Mouse (Mus musculus): ENCODE measurements around the gene Cyp17a1.

The Cyp17a1 gene

DNA sequence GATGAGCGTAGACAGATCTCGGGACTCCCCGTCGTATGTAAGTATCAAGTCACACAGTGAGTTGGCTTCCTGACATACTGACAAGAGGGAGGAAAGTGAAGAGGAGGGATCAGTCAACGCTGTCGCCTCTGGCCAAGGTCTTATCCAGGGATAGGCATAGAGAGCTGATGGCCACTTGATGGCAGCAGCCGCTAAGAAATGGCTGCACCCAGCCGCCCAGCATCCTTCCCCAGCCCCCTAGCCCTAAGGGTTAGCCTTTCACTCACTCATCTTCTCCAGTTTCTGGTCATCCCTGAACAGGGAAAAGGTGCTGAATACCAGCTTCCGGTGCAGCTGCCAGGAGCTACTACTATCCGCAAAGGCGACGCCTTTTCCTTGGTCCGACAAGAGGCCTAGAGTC lies 2.3 kb downstream of the Cyp17a1 start:
- no peak for DNase-seq (ENCODE audit: low read depth, low spot score)

DNA sequence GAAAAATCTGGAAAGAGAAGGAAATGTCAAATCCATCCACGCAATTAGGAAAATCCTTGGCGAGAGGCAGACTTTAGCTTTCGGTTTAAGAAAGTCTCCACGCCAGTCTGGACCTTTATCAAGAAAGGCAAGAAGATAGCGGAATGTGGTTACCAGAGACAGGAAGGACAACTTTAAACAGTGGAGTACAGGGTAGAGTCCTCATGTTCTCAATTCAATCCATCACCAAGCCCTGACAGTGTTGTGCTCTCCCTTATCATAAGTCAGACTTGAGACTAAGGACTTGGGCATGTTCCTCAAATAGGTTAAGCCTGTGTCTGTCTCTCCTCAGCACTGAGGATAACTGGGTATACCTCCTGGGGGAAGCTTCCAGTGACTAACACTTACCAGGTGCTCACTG lies 3.2 kb downstream of the Cyp17a1 start:
- no peak for DNase-seq (ENCODE audit: low read depth, low spot score)

DNA sequence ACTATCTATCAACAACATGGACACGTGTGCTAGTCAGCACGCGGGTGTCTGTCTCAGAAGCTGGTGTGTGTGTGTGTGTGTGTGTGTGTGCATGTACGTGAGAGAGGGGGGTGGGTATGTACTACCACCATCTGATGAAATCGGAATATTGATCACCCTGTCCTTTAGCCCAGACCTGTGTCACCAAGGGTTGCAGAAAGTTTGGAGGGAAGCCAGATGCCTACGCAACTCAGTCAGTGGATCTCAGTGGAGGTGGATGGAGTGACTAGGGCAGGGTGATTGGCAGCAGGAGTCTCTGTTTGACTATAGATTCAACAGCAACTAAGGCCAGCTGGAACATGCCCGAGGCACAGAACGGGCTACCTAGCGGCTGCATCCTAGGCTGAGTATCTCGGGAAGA lies 4.7 kb downstream of the Cyp17a1 start:
- no peak for DNase-seq (ENCODE audit: low read depth, low spot score)

DNA sequence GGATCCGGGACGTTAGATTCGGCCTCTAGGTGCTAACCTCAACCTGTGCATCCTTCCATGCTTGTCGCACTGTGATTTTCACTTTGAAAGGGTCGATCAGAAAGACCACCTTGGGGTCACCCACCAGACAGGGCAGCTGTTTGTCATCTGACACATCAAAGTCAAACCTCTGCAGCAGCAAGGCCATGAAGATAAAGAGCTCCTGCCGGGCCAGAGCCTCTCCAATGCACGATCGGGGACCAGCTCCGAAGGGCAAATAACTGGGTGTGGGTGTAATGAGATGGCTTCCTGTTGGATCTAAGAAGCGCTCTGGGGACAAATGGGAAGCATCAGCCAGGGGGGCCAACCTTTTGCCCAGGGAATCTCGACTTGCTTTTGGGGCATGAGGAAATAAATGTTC lies 5.7 kb downstream of the Cyp17a1 start:
- no peak for DNase-seq (ENCODE audit: low read depth, low spot score)

DNA sequence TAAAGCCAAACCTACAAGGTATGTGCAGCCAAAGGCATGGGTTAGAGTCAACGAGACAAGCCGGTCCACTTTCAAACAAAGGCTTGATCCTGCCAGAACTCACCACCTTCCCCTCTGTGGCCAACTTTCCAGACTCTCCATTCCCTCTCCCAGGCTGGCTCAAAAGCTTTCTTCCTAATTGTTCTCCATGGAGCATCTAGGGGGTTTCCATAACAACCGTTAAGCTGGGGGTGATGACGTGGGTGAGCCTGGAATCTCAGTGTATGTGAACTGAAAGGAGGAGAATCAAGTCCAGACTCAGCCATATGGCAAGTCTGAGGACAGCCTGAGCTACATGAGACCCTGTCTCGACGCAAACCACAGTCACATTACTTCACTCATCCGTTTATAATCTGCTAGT lies 7.5 kb downstream of the Cyp17a1 start:
- no peak for DNase-seq (ENCODE audit: low read depth, low spot score)

DNA sequence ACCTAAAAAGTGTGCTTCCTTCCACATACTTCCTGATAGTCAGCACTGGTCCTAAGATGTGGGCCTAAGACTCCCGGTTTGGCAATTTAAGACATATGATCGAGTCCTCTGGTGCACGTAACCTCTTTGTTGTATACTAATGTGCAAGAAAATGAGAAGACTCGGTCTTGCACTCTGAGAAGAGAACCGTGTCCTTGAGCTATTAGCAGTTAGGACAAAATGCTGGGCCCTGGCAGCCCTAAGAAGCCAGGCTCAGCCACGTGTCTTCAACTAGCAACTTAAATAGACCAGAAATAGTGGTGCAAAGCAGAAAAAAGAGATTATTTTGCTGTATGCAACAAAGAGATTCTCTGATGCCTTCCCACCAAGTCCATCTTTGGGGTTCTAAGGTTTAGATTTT lies 10.2 kb downstream of the Cyp17a1 start:
- no peak for DNase-seq (ENCODE audit: low read depth, low spot score)

DNA sequence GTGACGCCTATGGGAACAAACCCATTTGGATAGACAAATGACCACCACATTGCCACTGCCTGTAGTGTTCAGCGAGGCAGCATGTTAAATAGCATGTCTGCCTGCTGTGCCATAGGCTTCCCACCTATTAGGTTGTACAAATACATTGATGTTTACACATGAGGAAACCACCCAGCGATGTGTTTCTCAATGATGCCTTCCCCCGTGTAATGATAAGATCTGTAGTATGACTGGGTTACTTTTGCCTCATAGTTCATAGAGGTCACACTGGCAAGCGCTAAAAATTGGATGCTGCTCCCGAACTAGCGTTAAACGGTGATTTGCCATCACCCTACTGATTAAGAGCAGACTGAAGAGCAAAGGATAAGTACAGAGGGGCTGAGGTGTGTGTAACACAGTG lies 10.8 kb downstream of the Cyp17a1 start:
- DNase-seq (ENCODE audit: low read depth, low spot score): no peak

DNA sequence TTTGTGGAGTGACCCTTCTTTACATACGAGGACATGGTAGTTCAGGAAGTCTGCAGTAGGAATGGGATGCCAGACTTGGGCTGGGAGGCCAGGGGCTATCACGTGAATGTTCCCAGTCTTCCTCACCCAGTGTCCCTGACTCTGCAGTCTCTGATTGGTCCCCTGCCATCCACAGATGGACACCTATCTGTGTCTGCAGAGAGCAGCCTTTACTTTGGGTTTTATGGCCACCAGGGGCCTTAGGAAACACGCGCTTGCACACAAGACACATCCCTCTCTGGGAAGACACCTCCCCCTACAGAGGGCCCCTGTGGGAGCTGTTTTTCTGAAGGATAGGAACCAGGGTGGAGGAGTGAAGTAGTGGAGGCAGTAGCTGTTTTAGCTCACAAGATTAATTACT lies 11.5 kb downstream of the Cyp17a1 start:
- DNase-seq (ENCODE audit: low read depth, low spot score): no peak

DNA sequence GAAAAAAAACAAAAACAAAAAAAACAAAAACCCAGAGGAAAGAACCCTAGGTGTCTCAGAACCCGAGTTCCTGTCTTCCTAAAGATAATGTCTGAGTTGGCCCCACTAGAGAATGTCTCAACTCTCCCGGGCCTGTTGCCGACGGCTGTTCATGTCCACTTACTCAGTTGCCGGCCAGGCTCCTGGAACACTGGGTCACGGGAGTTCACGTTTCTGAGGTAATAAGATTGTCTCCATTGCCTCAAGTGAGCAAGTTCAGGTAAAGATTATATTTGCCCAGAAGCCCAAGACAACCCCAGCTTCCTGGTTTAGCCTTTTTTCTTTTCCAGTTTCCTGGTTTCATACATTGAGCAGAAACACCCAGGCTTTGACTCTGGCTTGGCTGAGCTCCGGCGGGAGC lies 14.1 kb downstream of the Cyp17a1 start:
- DNase-seq (ENCODE audit: low read depth, low spot score): no peak

DNA sequence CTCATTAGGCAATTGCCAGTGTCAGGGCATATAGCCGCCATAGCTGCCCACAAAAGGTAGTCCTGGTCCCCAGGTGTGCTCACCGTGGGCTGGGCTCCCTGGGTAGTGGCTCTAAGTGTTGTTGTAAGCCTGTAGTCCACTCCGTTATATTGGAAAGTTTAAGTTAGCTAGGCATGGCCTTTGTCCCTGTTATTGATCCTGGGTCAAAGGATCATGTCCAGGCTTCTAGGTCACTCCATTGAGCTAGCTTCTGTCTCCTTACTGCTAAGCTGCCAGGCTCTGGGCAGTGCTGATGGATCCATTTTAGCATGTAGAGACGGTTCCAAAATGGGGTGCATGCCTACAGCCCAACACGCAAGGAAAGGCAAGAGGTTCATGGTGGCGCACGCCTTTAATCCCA lies 14.6 kb downstream of the Cyp17a1 start:
- DNase-seq (ENCODE audit: low read depth, low spot score): no peak

DNA sequence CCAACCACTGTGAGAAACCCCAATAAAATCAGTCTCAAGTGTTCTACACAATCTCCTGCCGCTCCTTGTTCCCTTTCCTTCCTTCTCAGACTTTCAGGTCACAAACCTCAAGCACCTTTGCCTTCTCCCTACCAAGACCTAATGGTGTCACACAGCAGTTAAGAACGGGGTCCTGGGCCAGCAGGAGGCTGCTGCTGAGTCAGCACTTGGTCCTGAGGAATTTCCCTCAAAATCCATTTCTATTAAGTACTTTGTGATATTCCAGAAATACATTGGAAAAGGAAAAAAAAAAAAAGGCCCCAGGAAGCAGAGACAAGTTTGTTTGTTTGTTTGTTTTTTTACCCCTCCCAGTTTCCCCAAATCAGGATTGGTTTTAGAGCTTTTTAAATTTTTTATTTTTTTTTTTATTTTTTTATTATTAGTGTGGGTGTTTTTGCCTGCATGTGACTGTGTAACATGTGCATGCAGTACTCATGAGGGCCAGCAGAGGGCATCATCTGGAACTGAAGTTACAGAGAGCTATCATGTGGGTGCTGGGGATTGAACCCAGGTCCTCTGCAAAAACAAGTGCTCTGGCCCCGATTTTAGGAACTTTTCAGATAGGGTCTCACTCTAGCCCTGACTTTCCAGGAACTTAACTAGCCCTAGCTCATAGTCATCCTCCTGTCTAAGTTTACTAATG lies 15.5 kb downstream of the Cyp17a1 start:
- no peak for DNase-seq (ENCODE audit: low read depth, low spot score)

DNA sequence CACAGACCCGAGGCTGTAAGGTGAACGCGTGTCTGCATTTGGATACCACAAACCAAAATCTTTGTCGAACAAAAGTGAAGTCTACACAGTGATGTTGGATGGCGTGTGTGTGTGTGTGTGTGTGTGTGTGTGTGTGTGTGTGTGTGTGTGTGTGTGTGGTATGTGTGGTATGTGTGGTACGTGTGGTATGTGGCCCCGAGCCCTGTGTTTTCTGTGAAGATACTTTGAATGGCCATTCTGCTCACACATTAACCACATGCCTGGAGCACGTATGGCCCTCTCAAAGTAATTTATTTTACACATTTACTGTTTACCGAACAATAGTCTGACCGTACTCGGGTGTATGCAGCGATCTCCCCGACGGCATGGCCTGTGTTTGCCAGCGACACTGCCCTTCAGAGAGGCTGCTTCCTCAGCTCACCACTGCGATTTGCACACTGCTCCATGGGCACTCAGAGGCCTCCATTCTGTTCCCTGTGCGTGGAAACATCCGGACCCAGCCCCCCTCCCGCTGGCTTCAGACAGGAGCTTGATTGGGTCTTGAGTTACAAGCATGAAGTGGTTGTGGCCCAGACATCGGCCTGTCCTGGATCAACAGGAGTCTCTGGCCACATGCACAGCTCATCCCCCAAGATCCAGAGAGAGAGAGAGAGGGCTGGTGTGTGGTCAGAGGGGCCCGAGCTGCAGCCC lies 16.7 kb downstream of the Cyp17a1 start:
- no peak for DNase-seq (ENCODE audit: low read depth, low spot score)

DNA sequence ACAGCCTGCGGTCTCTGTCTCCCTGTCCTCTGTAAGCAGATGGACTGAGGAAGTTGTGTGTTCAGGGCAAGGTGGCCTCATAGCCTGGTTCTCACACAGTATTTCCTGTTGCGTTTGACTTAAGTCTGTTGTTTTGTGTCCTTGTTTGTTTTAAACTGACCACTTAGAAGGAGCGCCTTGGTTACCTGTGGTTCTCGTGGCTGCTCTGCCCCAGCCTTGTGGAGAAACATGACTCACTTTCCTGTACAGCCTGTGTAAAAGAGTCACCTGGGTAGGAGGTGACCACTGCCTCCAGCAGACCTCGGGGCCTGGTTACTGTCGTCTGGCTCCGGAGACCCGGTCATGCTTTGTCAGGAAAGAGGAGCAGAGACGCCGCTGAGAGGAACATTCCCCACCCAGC lies 17.3 kb downstream of the Cyp17a1 start:
- no peak for DNase-seq (ENCODE audit: low read depth, low spot score)

DNA sequence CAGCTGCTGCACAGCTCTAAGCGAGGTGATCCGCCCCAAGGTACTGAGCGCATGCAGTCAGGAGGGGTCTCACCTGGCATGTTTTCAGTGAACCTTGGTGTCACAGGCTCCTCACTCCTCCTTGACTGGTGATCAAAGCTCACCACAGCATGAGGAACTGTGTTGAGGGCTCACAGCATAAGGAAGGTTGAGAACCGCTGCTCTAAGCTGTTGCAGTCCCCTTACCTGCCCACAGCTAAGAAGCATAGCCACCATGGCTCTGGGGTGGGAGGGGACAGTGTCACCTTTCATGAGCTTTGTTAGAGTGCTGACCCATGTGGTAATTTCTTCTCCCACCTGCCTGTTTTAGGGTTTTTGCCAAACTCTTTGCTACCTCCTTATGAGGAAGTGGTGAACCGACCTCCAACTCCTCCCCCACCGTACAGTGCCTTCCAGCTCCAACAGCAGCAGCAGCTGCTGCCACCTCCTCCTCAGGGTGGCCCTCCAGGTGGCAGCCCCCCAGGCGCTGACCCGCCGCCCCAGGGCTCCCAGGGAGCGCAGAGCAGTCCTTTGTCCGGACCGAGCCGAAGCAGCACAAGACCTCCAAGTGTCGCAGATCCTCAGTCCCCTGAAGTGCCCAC lies 19.2 kb downstream of the Cyp17a1 start:
- no peak for DNase-seq (ENCODE audit: low read depth, low spot score)

DNA sequence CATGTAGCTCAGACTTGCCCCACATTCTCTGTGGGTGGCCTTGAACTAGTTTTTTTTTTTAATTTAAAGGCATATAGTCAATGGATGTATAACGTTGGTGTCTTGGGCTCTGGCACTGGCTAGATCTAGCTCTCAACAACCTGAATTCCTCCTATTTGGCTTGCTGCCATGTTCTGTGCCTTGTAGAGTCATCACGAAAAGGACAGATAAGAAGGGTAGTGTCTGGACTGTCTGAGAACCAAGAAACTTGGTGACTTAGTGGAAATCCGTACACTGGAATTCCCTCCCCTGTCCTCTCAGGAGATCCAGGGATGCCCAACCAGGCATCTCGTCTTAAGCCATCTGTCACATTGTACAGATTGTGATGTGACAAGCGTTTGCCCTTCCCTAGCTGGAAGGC lies 19.8 kb downstream of the Cyp17a1 start:
- no peak for DNase-seq (ENCODE audit: low read depth, low spot score)

DNA sequence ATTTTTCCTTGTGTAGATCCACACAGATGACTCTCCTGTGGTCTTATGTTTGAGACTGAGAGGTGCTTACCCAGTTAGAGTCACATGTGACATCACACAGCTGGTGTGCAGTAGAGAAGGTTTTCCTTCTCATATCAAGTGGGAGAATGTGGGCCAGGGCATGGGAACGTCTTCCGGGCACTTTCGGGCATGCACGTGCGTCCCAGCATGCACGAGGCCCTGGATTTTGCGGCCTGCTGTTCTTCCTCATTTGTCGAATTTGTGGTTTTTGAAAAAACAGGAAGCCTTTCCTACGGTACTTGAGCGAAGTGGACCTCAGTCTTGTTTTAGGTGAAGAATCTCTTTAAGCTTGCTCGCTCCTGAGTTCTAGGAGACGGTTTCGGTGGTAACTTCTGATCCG lies 24.4 kb downstream of the Cyp17a1 start:
- no peak for DNase-seq (ENCODE audit: low read depth, low spot score)

DNA sequence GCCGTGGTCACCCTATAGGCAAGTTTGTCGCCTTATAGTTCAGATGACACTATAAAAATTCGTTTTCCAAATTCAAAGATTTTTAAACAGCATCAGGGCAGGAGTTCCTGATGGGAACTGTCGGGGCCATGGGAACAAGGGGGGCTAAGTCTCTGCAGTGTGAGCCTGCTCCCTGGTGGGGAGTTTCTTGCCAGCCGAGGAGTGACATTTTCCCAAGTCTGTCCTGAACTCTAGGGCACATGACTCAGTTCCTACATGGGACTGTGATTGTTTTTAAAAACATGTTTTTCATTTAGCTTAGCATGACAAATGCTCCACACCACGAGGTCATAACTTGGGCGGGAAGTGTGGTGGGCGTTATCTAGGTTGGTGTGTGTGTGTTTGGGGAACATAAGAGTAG lies 25.1 kb downstream of the Cyp17a1 start:
- no peak for DNase-seq (ENCODE audit: low read depth, low spot score)

DNA sequence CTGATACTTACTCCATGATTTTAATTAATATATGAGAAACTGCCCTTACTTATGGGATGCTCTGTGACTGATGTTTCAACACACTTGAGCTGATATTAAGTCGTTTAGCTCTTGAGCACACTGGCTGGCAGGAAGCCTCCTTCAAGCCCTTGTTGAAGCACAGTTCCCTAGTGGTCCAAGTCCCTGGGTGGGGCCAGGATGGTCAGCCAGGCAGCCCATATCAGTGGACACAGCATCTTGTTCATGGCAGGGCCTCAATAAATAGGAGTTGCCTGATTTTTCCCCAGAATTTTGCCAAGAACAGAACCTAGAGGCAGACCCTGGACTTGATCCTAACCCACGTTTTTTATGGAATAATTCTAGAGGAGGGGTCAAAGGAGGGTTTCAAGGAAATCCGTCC lies 25.7 kb downstream of the Cyp17a1 start:
- DNase-seq (ENCODE audit: low read depth, low spot score): no peak

DNA sequence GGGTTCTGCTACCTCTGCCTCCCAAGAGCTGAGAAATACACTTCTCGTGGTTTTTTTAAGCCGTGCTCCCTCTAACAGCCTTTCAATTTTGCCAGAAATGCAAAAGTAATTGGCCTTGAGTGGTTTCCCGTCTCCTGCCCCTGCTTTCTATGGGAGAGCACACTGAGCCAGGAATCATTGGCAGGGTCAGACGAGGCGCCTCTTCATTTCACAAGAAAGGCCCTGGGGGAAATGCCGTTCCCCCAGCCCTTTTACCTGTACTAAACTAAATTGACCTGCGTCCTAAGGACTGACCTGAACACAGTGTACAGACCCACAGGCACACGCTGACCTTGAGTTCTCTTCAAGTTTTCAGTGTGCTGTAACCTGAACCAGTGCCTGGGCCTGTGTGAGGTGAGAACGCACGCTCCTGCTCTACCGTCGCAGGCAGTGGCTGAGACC lies 26.9 kb downstream of the Cyp17a1 start:
- DNase-seq (ENCODE audit: low read depth, low spot score): peak; percentile 84

DNA sequence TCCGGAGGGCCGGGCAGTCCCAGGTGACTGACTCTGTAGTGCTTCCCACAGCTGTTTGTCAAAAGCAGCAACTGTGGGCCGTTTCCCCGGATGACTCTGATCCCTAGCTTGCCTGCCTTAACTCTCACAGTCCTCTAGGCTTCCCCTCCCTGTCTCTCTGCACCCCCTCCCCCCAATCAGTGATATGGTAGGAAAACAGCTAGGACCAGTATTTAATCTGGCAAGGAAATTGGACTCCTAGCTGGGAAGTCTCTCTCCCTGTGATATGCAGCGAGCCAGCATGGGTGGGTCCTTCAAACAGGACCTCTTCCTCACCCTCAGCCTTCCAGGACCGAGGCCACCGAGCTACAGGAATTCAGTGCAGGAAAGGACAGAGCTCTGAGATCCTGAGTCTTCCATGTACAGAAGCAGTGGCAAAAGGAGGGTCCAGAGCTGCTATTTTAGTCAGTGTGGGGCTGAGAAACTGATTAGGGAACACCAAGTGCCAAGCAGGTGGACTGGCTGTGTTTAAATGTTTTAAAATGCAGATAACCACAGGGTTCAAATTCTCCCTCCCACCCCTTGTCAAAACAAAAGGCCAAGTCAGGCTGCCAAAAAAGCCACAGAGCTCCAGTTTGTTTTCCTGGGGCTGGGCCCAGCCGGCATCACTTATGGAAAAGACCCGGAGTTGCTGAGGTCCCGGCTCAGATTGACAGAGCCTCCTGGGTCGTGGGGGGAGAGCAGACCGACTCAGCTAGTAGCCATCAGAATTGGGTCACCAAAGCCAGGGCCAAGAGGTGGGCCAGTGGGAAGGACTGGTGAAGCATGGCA lies 28.0 kb downstream of the Cyp17a1 start:
- peak; percentile 71 for DNase-seq (ENCODE audit: low read depth, low spot score)

DNA sequence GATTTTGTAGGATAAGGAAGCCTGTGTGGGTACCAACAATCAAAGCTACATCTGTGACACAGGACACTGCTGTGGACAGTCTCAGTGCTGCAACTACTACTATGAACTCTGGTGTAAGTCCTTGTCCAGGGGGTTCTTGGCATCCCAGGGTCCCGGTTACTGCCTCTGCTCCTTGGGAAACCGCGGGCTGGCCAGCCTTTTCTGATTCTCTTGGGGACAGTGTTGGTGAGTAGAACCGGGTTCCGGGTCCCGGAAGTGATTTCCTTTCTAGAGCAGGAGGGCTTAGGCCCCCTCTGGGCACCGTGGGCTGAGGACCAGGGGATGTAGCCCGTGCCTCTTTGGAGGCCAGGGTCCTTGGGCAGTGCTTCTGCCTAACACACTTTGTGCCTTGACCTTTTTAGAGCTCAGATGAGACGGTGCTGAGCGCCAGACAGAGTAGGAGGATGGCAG lies 28.6 kb downstream of the Cyp17a1 start:
- DNase-seq (ENCODE audit: low read depth, low spot score): no peak

DNA sequence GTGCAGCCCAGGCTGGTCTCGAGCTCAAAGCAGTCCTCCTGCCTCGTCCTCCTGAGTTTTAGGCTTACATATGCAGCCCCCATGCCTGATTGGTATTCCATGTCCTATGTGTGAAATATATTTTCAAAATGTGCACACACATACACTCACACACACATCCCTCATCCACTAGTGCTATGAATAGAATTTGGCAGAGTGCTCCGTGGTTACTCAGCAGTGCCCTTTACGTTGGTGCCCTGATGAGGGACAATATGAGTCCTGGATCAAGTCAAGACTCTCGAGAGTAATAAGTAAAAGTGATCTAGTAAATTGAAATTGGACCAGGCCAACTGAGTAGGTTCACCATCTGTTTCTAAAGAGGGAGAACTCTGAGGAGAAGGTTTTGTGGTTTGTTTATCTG lies 29.7 kb downstream of the Cyp17a1 start:
- DNase-seq (ENCODE audit: low read depth, low spot score): peak; percentile 83

All from skeletal muscle tissue, adult 2 months (tissue).